Comparison of ENCODE assay signal across 9 mouse cellular contexts in genomic region chrX:7728922-7729265, GRCm38 (mm10). TPM values are rescaled to one million over a fixed set of nuclear protein-coding genes. Genes with fewer than 3 reads are reported as not detected.
A peak's percentile ranks its signal among the peaks of the same experiment; 100 is the strongest.
DNase-seq lines count a peak whose midpoint lies in the region; ATAC-seq and TF ChIP-seq lines count a peak whose summit lies in the region.
"Had no signal": no experiment of that assay in that cellular context is flagged by ENCODE, and none has a peak within 500 bp of the region (broad histone marks: within the 10 kb centered on the region; RNA-seq: fewer than 3 reads in every experiment).

No protein-coding gene starts in this region.

- peak overlapping the region; percentile 53 for H3K4me3 ChIP-seq in lung, embryonic 16.5 days (ENCODE audit: low read length)
- peak overlapping the region; percentile 64 for H3K4me3 ChIP-seq in embryonic fibroblast, embryonic 13.5 days (ENCODE audit: insufficient read depth, low read length)
- H3K4me3 ChIP-seq in limb, embryonic 10.5 days: peak overlapping the region; percentile 57
- H3K4me3 ChIP-seq in olfactory bulb, adult 2 months (ENCODE audit: insufficient read depth, low read depth, low read length): peak overlapping the region; percentile 92

- no peak overlapping the region for H3K27ac ChIP-seq in lung, embryonic 16.5 days (ENCODE audit: low read length)
- H3K27ac ChIP-seq in embryonic fibroblast, embryonic 13.5 days (ENCODE audit: insufficient read depth, low read length): peak overlapping the region; percentile 34; the same call in 1 of the 2 replicates
- peak overlapping the region; percentile 82 for H3K27ac ChIP-seq in limb, embryonic 10.5 days
- H3K27ac ChIP-seq in olfactory bulb, adult 2 months (ENCODE audit: insufficient read depth, low read depth, low read length): peak overlapping the region; percentile 69; the same call in 1 of the 2 replicates

- H3K9me3 ChIP-seq in lung, embryonic 16.5 days (ENCODE audit: control insufficient read depth, low read length): no peaks in the 10 kb centered on the region
- 0 out of 2 replicates have a peak, but pooled peaks cover 2% of the 10 kb centered on the region for H3K9me3 ChIP-seq in limb, embryonic 10.5 days (replicated peaks)

- peak overlapping the region; percentile 57 for H3K4me2 ChIP-seq in lung, embryonic 16.5 days (ENCODE audit: low read depth, low read length)

- no peaks in the 10 kb centered on the region for H3K4me1 ChIP-seq in lung, embryonic 16.5 days (replicated peaks; ENCODE audit: control insufficient read depth, insufficient read depth, low read length)
- H3K4me1 ChIP-seq in embryonic fibroblast, embryonic 13.5 days (ENCODE audit: control insufficient read depth, insufficient read depth, low read length): peaks cover 3% of the 10 kb centered on the region; the same call in 1 of the 2 replicates
- 0 out of 2 replicates have a peak, but pooled peaks cover 5% of the 10 kb centered on the region for H3K4me1 ChIP-seq in limb, embryonic 10.5 days
- peaks cover 5% of the 10 kb centered on the region for H3K4me1 ChIP-seq in olfactory bulb, adult 2 months (ENCODE audit: control insufficient read depth, insufficient read depth, low read length)

- no peak for TF ChIP-seq CTCF in embryonic fibroblast, embryonic 13.5 days (IDR thresholded peaks at IDR 0.05; ENCODE audit: borderline replicate concordance, insufficient read depth, low read length)
- TF ChIP-seq CTCF in olfactory bulb, adult 2 months (IDR thresholded peaks at IDR 0.05; ENCODE audit: insufficient read depth, low read depth, low read length): no peak

- no peak for ATAC-seq in lung, embryonic 16.5 days (ENCODE audit: low read depth)

- no peak for DNase-seq in lung, postnatal 14 days
- no peak for DNase-seq in limb, embryonic 10.5 days (ENCODE audit: low spot score)
- DNase-seq in ovary, adult 18-20 months (ENCODE audit: low spot score): no peak
- no peak for DNase-seq in layer of hippocampus, adult 8-10 months (ENCODE audit: low spot score in 2 of 2)
- no peak for DNase-seq in layer of hippocampus, postnatal 10 days (ENCODE audit: low spot score in 2 of 2)

- H3K27me3 ChIP-seq in lung, embryonic 16.5 days (ENCODE audit: control insufficient read depth, insufficient read depth, low read depth, low read length): no peaks in the 10 kb centered on the region
- no peaks in the 10 kb centered on the region for H3K27me3 ChIP-seq in limb, embryonic 10.5 days (ENCODE audit: low read depth, poor library complexity, severe bottlenecking)

- peaks cover 5% of the 10 kb centered on the region for H3K36me3 ChIP-seq in lung, embryonic 16.5 days (ENCODE audit: control insufficient read depth, insufficient read depth, low read length)
- H3K36me3 ChIP-seq in limb, embryonic 10.5 days: peaks cover 37% of the 10 kb centered on the region

- peak overlapping the region; percentile 64 for H3K9ac ChIP-seq in lung, embryonic 16.5 days (ENCODE audit: low read length)

- 30% methylated on average over 4 of the region's 4 CpGs for WGBS in lung, embryonic 16.5 days
- WGBS in limb, embryonic 10.5 days: 30% methylated on average over 4 of the region's 4 CpGs
- WGBS in olfactory bulb, adult 2 months: 28% methylated on average over 4 of the region's 4 CpGs

- no peak for TF ChIP-seq POLR2A in embryonic fibroblast, embryonic 13.5 days (IDR thresholded peaks at IDR 0.05; ENCODE audit: low read depth, low read length)
- TF ChIP-seq POLR2A in olfactory bulb, adult 2 months (IDR thresholded peaks at IDR 0.05; ENCODE audit: insufficient read depth, low read depth, low read length): no peak

RNA-seq across cellular contexts. Expression of gene Praf2, which starts 0.7 kb away (rescaled TPM):
- polyA plus RNA-seq in lung, embryonic 16.5 days (2015; fragmentation: Nextera tagmentation; extraction: Ambion mirVana): 54.7 and 60.6 TPM in 2 replicates
- 112 and 126 TPM in 2 replicates for polyA plus RNA-seq in embryonic fibroblast, embryonic 13.5 days (2011; ENCODE audit: insufficient read length, low read depth, missing spikeins)
- polyA plus RNA-seq in limb, embryonic 10.5 days (2016; fragmentation: Nextera tagmentation; extraction: Ambion mirVana): 74.0 and 79.0 TPM in 2 replicates
- polyA plus RNA-seq in olfactory bulb, adult 2 months (2012; ENCODE audit: insufficient read depth, insufficient read length, low replicate concordance, missing spikeins): not detected in 2 replicates
- 100 to 1,000 TPM in 2 of 4 experiments, 10 to 100 TPM in 2; 90.4 to 101 (median 96.8) TPM for total RNA-seq in layer of hippocampus, adult 8-10 months (2022)
- total RNA-seq in layer of hippocampus, postnatal 10 days (2021): 10 to 100 TPM; 85.0 to 98.9 TPM

RNA-seq across cellular contexts. Expression of gene Gm45208, which starts 6.8 kb away (rescaled TPM):
- 0.72 and 1.7 TPM in 2 replicates for polyA plus RNA-seq in lung, embryonic 16.5 days (2015; fragmentation: Nextera tagmentation; extraction: Ambion mirVana)
- polyA plus RNA-seq in embryonic fibroblast, embryonic 13.5 days (2011; ENCODE audit: insufficient read length, low read depth, missing spikeins): not detected in 2 replicates
- polyA plus RNA-seq in limb, embryonic 10.5 days (2016; fragmentation: Nextera tagmentation; extraction: Ambion mirVana): not detected in 2 replicates
- not detected in 2 replicates for polyA plus RNA-seq in olfactory bulb, adult 2 months (2012; ENCODE audit: insufficient read depth, insufficient read length, low replicate concordance, missing spikeins)
- total RNA-seq in layer of hippocampus, adult 8-10 months (2022): not detected
- not detected for total RNA-seq in layer of hippocampus, postnatal 10 days (2021)
- total RNA-seq: layer of hippocampus, postnatal 25 days had no signal

RNA-seq across cellular contexts. Expression of gene Wdr45, which starts 14.8 kb away (rescaled TPM):
- 102 and 122 TPM in 2 replicates for polyA plus RNA-seq in lung, embryonic 16.5 days (2015; fragmentation: Nextera tagmentation; extraction: Ambion mirVana)
- 29.0 and 32.3 TPM in 2 replicates for polyA plus RNA-seq in embryonic fibroblast, embryonic 13.5 days (2011; ENCODE audit: insufficient read length, low read depth, missing spikeins)
- polyA plus RNA-seq in limb, embryonic 10.5 days (2016; fragmentation: Nextera tagmentation; extraction: Ambion mirVana): 18.1 and 20.8 TPM in 2 replicates
- polyA plus RNA-seq in olfactory bulb, adult 2 months (2012; ENCODE audit: insufficient read depth, insufficient read length, low replicate concordance, missing spikeins): not detected in 2 replicates
- 10 to 100 TPM; 55.6 to 68.4 (median 62.7) TPM for total RNA-seq in layer of hippocampus, adult 8-10 months (2022)
- total RNA-seq in layer of hippocampus, postnatal 10 days (2021): 10 to 100 TPM; 34.3 to 41.8 TPM

RNA-seq across cellular contexts. Expression of gene Ccdc120, which starts 21.8 kb away (rescaled TPM):
- polyA plus RNA-seq in lung, embryonic 16.5 days (2015; fragmentation: Nextera tagmentation; extraction: Ambion mirVana): 25.1 and 27.0 TPM in 2 replicates
- polyA plus RNA-seq in embryonic fibroblast, embryonic 13.5 days (2011; ENCODE audit: insufficient read length, low read depth, missing spikeins): 2.5 and 3.5 TPM in 2 replicates
- 21.8 and 21.9 TPM in 2 replicates for polyA plus RNA-seq in limb, embryonic 10.5 days (2016; fragmentation: Nextera tagmentation; extraction: Ambion mirVana)
- polyA plus RNA-seq in olfactory bulb, adult 2 months (2012; ENCODE audit: insufficient read depth, insufficient read length, low replicate concordance, missing spikeins): not detected in 2 replicates
- 10 to 100 TPM; 12.4 to 21.4 (median 17.2) TPM for total RNA-seq in layer of hippocampus, adult 8-10 months (2022)
- 10 to 100 TPM; 23.0 to 24.5 TPM for total RNA-seq in layer of hippocampus, postnatal 10 days (2021)

RNA-seq across cellular contexts. Expression of gene Gpkow, which starts 32.0 kb away (rescaled TPM):
- 51.6 and 51.8 TPM in 2 replicates for polyA plus RNA-seq in lung, embryonic 16.5 days (2015; fragmentation: Nextera tagmentation; extraction: Ambion mirVana)
- 26.0 and 29.8 TPM in 2 replicates for polyA plus RNA-seq in embryonic fibroblast, embryonic 13.5 days (2011; ENCODE audit: insufficient read length, low read depth, missing spikeins)
- polyA plus RNA-seq in limb, embryonic 10.5 days (2016; fragmentation: Nextera tagmentation; extraction: Ambion mirVana): 40.5 and 48.2 TPM in 2 replicates
- not detected in 2 replicates for polyA plus RNA-seq in olfactory bulb, adult 2 months (2012; ENCODE audit: insufficient read depth, insufficient read length, low replicate concordance, missing spikeins)
- 10 to 100 TPM; 33.2 to 39.4 (median 35.8) TPM for total RNA-seq in layer of hippocampus, adult 8-10 months (2022)
- total RNA-seq in layer of hippocampus, postnatal 10 days (2021): 10 to 100 TPM; 35.5 to 38.4 TPM

Comparison
In these comparisons a context has a peak if more than half of its experiments do, and no peak if none do; other contexts are left out.
1. RNA of gene Praf2, which starts 0.7 kb away (polyA plus RNA-seq): 112 to 126 TPM in embryonic fibroblast, embryonic 13.5 days, 74.0 to 79.0 TPM in limb, embryonic 10.5 days and 54.7 to 60.6 TPM in lung, embryonic 16.5 days; not detected in olfactory bulb, adult 2 months; every median in the first group is over 10 times any median in the second.
2. Peak in every context shown above with its lines, with median percentiles within 50 percentile points of each other: H3K4me3 ChIP-seq.